Mouse (Mus musculus): ENCODE results near the gene Gm10663.

The Gm10663 gene

GRCm38 (mm10) chr8:65087711-65088110 is 12.9 kb downstream of the Gm10663 start:
- no peak for DNase-seq (ENCODE audit: low spot score)

GRCm38 (mm10) chr8:65088120-65088519 is 13.3 kb downstream of the Gm10663 start:
- DNase-seq (ENCODE audit: low spot score) = no peak

- DNase-seq (ENCODE audit: low spot score) = peak; percentile 36
Measured at GRCm38 (mm10) chr8:65089781-65090180, 14.9 kb downstream of the Gm10663 start.

GRCm38 (mm10) chr8:65097760-65098415 is 23.1 kb downstream of the Gm10663 start:
- no peak for DNase-seq (ENCODE audit: low spot score)

GRCm38 (mm10) chr8:65099735-65100134 is 24.9 kb downstream of the Gm10663 start:
- no peak for DNase-seq (ENCODE audit: low spot score)

- no peak for DNase-seq (ENCODE audit: low spot score)
Measured at GRCm38 (mm10) chr8:65103632-65104031, 28.8 kb downstream of the Gm10663 start.

GRCm38 (mm10) chr8:65104041-65104440 is 29.2 kb downstream of the Gm10663 start:
- no peak for DNase-seq (ENCODE audit: low spot score)

GRCm38 (mm10) chr8:65107936-65108718 is 33.3 kb downstream of the Gm10663 start:
- DNase-seq (ENCODE audit: low spot score) = no peak

- no peak for DNase-seq (ENCODE audit: low spot score)
Measured at GRCm38 (mm10) chr8:65108936-65109335, 34.1 kb downstream of the Gm10663 start.

GRCm38 (mm10) chr8:65110285-65110691 is 35.5 kb downstream of the Gm10663 start:
- peak; percentile 84 for DNase-seq (ENCODE audit: low spot score)

GRCm38 (mm10) chr8:65112092-65112491 is 37.3 kb downstream of the Gm10663 start:
- no peak for DNase-seq (ENCODE audit: low spot score)

GRCm38 (mm10) chr8:65126014-65126413 is 51.2 kb downstream of the Gm10663 start:
- no peak for DNase-seq (ENCODE audit: low spot score)

GRCm38 (mm10) chr8:65126454-65126853 is 51.6 kb downstream of the Gm10663 start:
- no peak for DNase-seq (ENCODE audit: low spot score)
